Mouse (Mus musculus): ENCODE data around the gene Aplp2.
A peak's percentile ranks its signal among the peaks of the same experiment; 100 is the strongest.
"Not testable (repeated sequence)": the region's sequence is repeated elsewhere in the genome, so short reads cannot be mapped to it uniquely, and the experiment has no call there.

The Aplp2 gene

DNA sequence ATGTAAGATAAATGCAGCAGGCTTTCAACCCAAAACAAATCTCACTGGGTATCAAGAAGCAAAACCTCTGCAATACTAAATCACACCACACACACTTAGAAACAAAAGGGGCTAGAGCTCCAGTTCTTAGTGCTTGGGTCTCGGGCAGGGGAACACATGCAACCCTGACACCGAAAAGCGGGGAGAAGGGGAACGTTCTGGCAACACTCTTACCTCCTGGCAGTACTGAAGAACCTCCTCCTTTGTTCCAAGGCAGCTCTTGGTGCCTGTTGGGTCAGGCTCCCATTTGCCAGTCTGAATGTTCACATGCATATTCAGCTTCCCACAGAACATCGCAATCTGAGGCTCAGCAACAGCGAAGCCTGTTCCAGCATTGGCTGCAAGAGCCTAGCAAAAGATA, 33.9 kb downstream of the Aplp2 start:
- no peak for DNase-seq (ENCODE audit: low spot score)

DNA sequence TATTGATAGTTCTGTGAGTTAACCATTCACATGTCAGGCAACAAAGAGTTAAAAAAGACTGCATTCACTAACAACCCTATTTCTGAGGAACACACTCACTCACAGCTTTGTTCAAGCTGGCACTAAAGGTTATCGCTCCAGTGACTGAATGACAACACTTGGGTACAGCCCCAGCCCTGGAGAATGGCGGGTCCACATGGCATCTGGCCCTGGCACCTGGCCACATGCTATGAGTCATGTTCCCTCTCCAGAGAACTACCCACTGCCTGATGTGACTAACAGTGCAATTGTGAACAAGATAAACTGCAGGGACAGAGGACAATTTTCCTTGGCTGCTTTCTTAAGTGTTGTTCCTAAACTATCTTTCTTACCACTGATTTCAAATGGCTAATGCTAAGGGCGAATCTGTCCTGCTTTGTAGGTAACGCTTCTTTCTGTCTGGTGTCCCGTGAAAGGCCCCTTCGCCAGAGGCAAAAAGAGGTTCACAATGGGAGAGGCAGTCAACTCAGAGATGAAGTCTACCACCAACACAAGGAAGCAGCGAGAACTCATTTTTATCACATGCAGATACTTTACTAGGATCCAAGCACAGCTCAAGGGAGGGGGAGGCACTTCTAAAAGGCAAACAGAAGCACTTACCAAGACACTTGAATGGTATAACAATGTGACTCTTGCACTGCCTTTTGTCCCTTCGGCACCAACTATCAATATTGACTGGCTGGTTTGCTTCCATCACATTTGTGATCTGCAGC, 35.1 kb downstream of the Aplp2 start:
- DNase-seq (ENCODE audit: low spot score): no peak

- DNase-seq (ENCODE audit: low spot score): no peak
Observed at GRCm38 (mm10) chr9:31175978-31176377, 35.6 kb downstream of the Aplp2 start.

DNA sequence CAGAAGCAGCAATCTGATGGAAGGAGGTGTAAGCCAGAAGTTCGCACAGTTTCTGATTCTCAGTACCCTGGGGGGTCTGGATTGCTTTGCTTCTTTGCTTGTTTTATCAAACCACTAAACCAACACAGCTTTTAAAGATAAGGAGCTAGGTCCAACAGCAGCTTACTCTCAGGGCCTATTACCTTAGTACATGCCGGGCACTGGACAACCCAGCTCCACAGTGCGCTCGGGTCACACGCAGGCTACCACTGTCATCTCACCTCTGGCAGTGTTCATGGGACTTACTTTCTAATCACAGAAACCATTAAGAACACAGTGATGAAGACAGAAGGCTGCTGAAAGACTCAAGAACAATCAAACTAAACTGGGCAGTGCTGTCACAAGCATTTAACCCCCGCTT, 36.3 kb downstream of the Aplp2 start:
- no peak for DNase-seq (ENCODE audit: low spot score)

GRCm38 (mm10) chr9:31168356-31169093, 43.1 kb downstream of the Aplp2 start:
- DNase-seq (ENCODE audit: low spot score): no peak

DNA sequence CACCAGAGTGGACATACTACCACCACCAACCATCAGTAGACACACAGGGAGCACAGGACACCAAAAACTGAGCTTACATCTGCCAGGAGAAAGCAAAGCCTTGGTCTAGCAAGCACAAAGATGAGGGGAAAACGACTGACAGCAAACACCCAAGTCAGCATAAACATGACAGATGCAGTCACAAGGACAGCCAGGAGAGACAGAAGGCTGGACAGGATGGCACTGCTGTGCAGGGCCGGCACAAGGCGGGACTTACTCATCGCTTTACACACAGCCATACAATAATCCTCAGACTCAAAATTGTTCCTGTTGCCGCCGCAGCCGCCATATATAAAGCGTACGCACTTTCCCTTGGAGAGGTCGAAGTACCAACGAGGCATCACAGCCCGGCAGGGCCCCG, 44.3 kb downstream of the Aplp2 start:
- DNase-seq (ENCODE audit: low spot score): no peak

DNA sequence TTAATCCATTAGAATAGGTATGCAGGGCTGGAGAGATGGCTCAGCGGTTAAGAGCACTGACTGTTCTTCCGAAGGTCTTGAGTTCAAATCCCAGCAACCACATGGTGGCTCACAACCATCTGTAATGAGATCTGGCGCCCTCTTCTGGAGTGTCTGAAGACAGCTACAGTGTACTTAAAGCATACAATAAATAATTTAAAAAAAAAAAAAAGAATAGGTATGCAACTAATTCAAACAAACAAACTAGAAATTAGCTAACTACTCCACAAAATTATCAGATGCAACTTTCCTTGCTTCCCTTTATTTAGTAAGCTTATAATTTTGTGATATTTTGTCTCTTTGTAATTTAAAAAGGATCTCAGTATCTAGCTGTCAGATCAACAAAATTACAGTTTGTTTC, 46.1 kb downstream of the Aplp2 start:
- DNase-seq (ENCODE audit: low spot score): not testable (repeated sequence)

- no peak for DNase-seq (ENCODE audit: low spot score)
Observed at GRCm38 (mm10) chr9:31163327-31163726, 48.3 kb downstream of the Aplp2 start.

DNA sequence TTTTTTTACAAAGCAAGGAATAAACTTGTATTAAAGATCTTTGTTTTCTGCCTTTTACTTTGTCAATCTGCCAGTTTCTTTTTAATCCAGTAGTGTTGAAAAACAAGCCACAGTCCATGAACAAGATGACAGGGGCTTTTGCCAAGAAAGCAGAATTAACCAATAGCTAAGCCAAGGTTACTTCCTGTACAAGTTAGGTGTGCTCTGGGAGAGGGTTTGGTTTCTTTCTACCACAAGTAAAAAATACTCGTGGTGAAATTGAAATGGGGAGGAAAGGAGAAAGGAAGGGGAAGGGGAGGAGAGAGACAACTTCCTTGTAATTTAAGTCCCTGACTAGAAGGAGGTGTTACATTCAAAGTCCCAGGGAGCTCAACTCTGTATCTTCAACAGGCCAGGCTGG, 48.7 kb downstream of the Aplp2 start:
- no peak for DNase-seq (ENCODE audit: low spot score)

- peak; percentile 66 for DNase-seq (ENCODE audit: low spot score)
Observed at GRCm38 (mm10) chr9:31159910-31160309, 51.7 kb downstream of the Aplp2 start.

GRCm38 (mm10) chr9:31156594-31156993, 55.0 kb downstream of the Aplp2 start:
- no peak for DNase-seq (ENCODE audit: low spot score)

DNA sequence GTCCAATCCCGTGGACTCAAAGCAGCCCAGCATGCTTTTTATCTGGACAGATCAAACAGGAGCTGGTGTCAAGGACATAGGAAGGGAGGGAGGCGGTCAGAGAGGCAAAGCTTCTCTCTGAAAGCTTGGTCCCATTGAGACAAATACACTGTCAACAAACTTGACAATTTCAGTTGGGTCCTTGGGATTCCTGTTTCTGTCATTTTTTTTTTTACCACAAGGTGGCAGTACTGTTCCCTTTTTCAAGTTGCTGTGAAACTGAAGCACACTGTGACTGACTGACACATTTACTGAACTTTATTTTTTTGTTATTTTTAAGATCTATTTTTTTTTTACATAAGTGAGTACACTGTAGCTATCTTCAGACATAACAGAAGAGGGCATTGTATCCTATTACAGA, 60.6 kb downstream of the Aplp2 start:
- peak; percentile 79 for DNase-seq (ENCODE audit: low spot score)

GRCm38 (mm10) chr9:31148135-31148534, 63.5 kb downstream of the Aplp2 start:
- DNase-seq (ENCODE audit: low spot score): no peak

- no peak for DNase-seq (ENCODE audit: low spot score)
Observed at GRCm38 (mm10) chr9:31145272-31145925, 66.2 kb downstream of the Aplp2 start.

DNA sequence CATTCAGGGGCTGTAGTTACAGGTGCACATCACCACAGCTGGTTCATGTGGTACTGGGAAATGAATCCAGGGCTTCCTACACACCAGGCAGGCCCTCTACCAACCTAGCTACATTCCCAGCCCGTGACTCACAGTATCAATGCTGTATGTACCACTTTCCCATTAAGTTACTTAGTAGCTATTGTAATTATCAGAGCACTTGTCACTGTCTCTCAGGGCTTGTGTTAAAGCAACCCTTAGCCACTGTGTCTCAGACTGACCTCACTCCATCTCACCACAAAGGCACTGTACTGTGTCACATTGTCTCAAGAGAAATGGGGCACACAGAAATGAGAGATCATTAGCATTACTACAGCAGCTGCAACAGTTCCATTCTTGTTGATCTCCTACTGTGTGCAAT, 68.7 kb downstream of the Aplp2 start:
- DNase-seq (ENCODE audit: low spot score): no peak

DNA sequence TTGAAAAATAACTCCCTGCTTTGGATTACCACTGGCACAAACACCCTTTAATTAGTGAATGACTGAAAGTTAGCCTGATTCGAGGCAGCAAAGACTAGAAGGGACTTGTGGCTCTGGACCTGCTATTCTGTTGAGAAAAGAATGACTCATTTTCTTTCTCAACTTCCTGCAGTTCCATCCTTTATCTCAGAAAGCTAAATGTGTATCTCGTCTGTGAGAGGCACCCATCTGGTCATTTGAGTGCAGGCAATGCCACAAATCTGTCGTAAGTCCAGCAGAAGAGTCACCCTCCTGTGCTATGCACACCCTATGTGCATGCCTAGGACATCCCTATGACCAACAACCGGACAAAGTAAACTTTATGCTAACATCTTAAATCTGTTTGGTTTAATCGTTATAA, 78.5 kb downstream of the Aplp2 start:
- no peak for DNase-seq (ENCODE audit: low spot score)

DNA sequence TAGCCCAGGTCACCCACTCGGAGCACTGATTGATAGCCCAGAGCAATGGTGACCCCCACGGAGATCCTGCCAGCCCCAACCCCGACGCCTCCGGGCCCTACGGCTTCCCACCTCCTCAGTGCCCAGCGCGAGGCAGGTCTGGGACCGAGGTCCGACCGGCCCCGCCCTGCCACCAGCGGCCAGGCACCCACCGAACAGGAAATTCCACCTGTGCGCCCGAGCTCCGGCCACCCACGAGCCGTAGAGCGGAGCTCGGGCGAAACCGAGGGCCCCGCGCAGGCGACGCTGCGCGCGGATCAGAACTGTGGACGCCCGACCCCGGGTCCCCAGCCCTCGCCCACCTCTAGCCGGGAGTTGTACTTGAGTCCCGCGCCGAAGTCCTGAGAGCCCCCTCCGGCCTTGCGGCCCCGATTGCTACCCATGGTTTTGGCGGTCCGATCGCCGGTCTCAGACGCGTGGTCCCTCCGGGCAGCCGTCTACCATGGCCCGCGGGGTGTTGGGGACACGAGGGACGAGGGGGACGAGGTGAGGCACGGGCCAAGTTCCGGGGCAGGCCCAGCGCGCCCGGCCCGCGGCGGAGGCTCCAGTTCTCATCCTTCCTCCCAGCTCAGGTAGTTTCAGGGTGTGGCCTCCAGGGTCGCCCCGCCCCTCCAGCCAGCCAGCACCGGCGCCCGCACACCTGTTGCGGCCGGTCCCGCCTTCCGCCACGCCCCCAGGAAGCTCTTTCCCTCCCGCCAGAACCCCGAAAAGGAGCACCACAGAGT, 80.2 kb downstream of the Aplp2 start, which contains the start of gene St14:
St14 (minus strand) TSS at position 649 of the 764 bp plus-strand sequence.
- DNase-seq (ENCODE audit: low spot score): peak; percentile 25

DNA sequence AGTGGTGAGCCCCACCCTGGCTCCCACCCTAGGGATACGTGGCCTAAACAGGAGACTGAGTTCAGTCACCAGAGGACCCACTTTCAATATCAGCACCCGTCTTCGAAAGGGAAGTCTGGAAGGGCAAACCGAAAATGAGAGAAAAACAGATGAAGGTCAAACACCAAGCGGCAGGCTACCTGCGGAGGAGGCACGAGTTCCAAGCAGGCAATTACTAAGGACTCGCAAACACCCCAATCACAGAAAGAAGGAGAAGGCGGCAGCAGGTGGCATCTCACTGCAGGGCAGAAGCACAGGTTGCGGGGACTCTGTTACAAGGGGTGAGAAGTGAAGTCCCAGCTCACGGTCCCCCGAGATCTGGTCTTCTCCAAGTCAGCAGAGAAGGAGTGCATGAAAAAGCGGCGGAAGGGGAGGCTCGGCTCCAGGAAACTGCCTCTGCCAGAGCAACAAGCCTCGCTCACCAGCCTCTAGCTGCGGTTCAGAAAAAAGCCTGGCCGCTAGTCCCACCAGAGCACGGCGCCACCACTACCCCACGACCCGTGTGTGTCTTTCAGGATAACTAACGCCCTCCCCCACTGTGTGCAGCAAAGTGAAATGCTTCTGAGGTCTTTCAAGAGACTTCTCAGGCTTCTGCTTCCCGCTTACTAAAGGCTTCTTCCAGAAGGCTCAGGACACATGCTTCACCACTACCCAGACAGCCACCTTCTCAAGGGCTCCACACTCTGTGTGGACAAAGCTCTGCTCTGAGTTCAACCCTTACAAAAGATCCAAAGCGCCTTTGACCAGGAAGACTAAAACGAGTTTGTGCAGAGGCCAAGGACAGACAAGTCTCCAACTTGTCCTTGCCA, 81.0 kb downstream of the Aplp2 start:
- peak; percentile 42 for DNase-seq (ENCODE audit: low spot score)

GRCm38 (mm10) chr9:31129956-31130355, 81.7 kb downstream of the Aplp2 start:
- DNase-seq (ENCODE audit: low spot score): no peak

GRCm38 (mm10) chr9:31127876-31128465, 83.6 kb downstream of the Aplp2 start:
- DNase-seq (ENCODE audit: low spot score): no peak

DNA sequence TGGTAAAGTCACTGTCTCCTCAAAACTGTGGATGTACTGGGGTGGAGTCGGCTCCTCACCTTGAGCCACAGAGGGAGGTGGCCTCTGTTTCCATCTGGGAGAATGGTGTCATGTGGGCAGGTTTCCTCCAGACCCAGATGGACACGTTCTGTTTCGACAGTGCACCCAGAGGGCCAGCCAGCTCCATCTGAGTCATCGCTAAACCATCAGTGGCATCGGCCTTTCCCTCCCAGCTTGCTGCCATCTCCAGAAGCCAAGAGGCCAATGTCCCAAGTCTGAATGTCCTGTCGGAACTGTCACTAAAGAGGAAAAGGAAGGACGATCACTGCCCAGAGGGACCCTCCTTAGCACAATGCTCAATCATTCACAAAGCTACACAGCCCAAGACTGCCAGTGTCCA, 85.5 kb downstream of the Aplp2 start:
- DNase-seq (ENCODE audit: low spot score): no peak

Measured in embryo, embryonic 10.5 days (tissue).